Mouse (Mus musculus) hindbrain, embryonic 12.5 days (tissue): ENCODE results near the gene Gm4303. TPM values are rescaled to one million over a fixed set of nuclear protein-coding genes. Genes with fewer than 3 reads are reported as not detected.
"Not testable (repeated sequence)": the region's sequence is repeated elsewhere in the genome, so short reads cannot be mapped to it uniquely, and the experiment has no call there.

Source experiments
- ATAC-seq: fragments of 200-750 bp; cut with Nextera tagmentation; 2 replicates; pipeline ENCODE4 v1.8.0; 2017; ENCODE audit warnings: moderate TSS enrichment; ENCODE audit not compliant: low FRiP score
- H3K27ac ChIP-seq: fragments of 300-500 bp; sonication (generic); 2 replicates; pipeline ENCODE4 v1.5.1; 2016; ENCODE audit warnings: mild to moderate bottlenecking
- H3K27me3 ChIP-seq: fragments of 300-500 bp; sonication (generic); 2 replicates; pipeline ENCODE4 v1.6.1; 2016; ENCODE audit warnings: mild to moderate bottlenecking
- H3K36me3 ChIP-seq: fragments of 300-500 bp; sonication (generic); 2 replicates; pipeline ENCODE4 v1.6.1; 2016; ENCODE audit warnings: mild to moderate bottlenecking
- H3K4me1 ChIP-seq: fragments of 300-500 bp; sonication (generic); 2 replicates; pipeline ENCODE4 v1.6.1; 2016
- H3K4me2 ChIP-seq: fragments of 300-500 bp; sonication (generic); replicated peaks from 2 replicates; pipeline ENCODE4 v1.6.1; 2016; ENCODE audit warnings: mild to moderate bottlenecking
- H3K4me3 ChIP-seq: fragments of 300-500 bp; sonication (generic); 2 replicates; pipeline ENCODE4 v1.5.1; 2016; ENCODE audit warnings: mild to moderate bottlenecking
- H3K9ac ChIP-seq: fragments of 300-500 bp; sonication (generic); 2 replicates; pipeline ENCODE4 v1.6.1; 2016; ENCODE audit warnings: mild to moderate bottlenecking, moderate library complexity
- H3K9me3 ChIP-seq: fragments of 300-500 bp; sonication (generic); replicated peaks from 2 replicates; pipeline ENCODE4 v1.6.1; 2016; ENCODE audit warnings: mild to moderate bottlenecking
- WGBS: fragments of 180-500 bp; shearing (Covaris S2); methylation state at CpG from one replicate; pipeline ENCODE4 v1.1.7; 2016; 5-methylcytosine and 5-hydroxymethylcytosine counted together
- polyA plus RNA-seq: library from polyadenylated mRNA; unstranded; fragments of >200 nt; fragmentation: Nextera tagmentation; extraction: Ambion mirVana; gene quantifications from 2 replicates; pipeline ENCODE4 v1.2.1, GENCODE M21; 2016

Gm4303 gene
- polyA plus RNA-seq: not detected in 2 replicates

GRCm38 (mm10) chr10:100345672-100346071 is at the start of gene Gm4303:
Gene Gm4303, plus strand, starts transcription at chr10:100345972.
- H3K4me1 ChIP-seq, H3K36me3 ChIP-seq, H3K4me3 ChIP-seq, H3K27ac ChIP-seq, H3K4me2 ChIP-seq, H3K27me3 ChIP-seq, ATAC-seq, H3K9me3 ChIP-seq, H3K9ac ChIP-seq: not testable (repeated sequence)
- WGBS: no CpG with 5 or more reads among the region's 3 CpGs

- Histone ChIP-seq H3K9ac (no peak overlapping the region), H3K9me3 (no peaks in the 10 kb centered on the region), H3K36me3 (no peaks in the 10 kb centered on the region), H3K27me3 (no peaks in the 10 kb centered on the region), H3K27ac (no peak overlapping the region), H3K4me3 (no peak overlapping the region), H3K4me2 (no peak overlapping the region), H3K4me1 (no peaks in the 10 kb centered on the region)
- WGBS: 90% methylated on average over 2 of the region's 2 CpGs
- ATAC-seq: no peak
Measured at GRCm38 (mm10) chr10:100296105-100296504, 49.7 kb upstream of the Gm4303 start.

GRCm38 (mm10) chr10:100300106-100300505 is 45.7 kb upstream of the Gm4303 start:
- ATAC-seq: not testable (repeated sequence)

GRCm38 (mm10) chr10:100335376-100335775 is 10.4 kb upstream of the Gm4303 start, which contains the start of gene Gm4301:
Gene Gm4301, plus strand, starts transcription at chr10:100335676.
- not testable (repeated sequence) for H3K27me3 ChIP-seq, H3K27ac ChIP-seq, ATAC-seq, H3K4me3 ChIP-seq, H3K4me2 ChIP-seq, H3K9ac ChIP-seq, H3K9me3 ChIP-seq, H3K36me3 ChIP-seq, H3K4me1 ChIP-seq
- WGBS: no CpG with 5 or more reads among the region's 2 CpGs

More at GRCm38 (mm10) chr10:100300106-100300505, 45.7 kb upstream of the Gm4303 start:
- not testable (repeated sequence) for H3K4me2 ChIP-seq, H3K27ac ChIP-seq, H3K36me3 ChIP-seq, H3K27me3 ChIP-seq, H3K4me1 ChIP-seq, H3K4me3 ChIP-seq, H3K9me3 ChIP-seq, H3K9ac ChIP-seq

- not testable (repeated sequence) for H3K9me3 ChIP-seq, H3K27me3 ChIP-seq, H3K27ac ChIP-seq, H3K9ac ChIP-seq, H3K4me1 ChIP-seq, H3K4me2 ChIP-seq, H3K36me3 ChIP-seq, ATAC-seq, H3K4me3 ChIP-seq
- WGBS: no CpG with 5 or more reads among the region's 3 CpGs
Measured at GRCm38 (mm10) chr10:100340536-100340935, 5.2 kb upstream of the Gm4303 start, which contains the start of gene Gm4302. Gene Gm4302, plus strand, starts transcription at chr10:100340836.

GRCm38 (mm10) chr10:100350793-100351192 is 5.0 kb downstream of the Gm4303 start, which contains the start of gene Gm4305:
Gene Gm4305, plus strand, starts transcription at chr10:100351093.
- H3K9ac ChIP-seq, H3K9me3 ChIP-seq, ATAC-seq, H3K4me1 ChIP-seq, H3K27ac ChIP-seq, H3K4me2 ChIP-seq, H3K27me3 ChIP-seq, H3K36me3 ChIP-seq, H3K4me3 ChIP-seq: not testable (repeated sequence)
- WGBS: no CpG with 5 or more reads among the region's 3 CpGs

GRCm38 (mm10) chr10:100356841-100357240 is 11.1 kb downstream of the Gm4303 start:
- not testable (repeated sequence) for H3K9me3 ChIP-seq, H3K4me2 ChIP-seq, H3K27ac ChIP-seq, H3K27me3 ChIP-seq, H3K9ac ChIP-seq, H3K4me3 ChIP-seq, ATAC-seq, H3K36me3 ChIP-seq, H3K4me1 ChIP-seq
- WGBS: 79% methylated on average over 2 of the region's 2 CpGs

GRCm38 (mm10) chr10:100361038-100361437 is 15.3 kb downstream of the Gm4303 start, which contains the start of gene Gm4307:
Gene Gm4307, plus strand, starts transcription at chr10:100361338.
- WGBS: no CpG with 5 or more reads among the region's 3 CpGs
- H3K9me3 ChIP-seq: not testable (repeated sequence)

GRCm38 (mm10) chr10:100382460-100382859 is 36.7 kb downstream of the Gm4303 start, which contains the start of gene Gm4312:
Gene Gm4312, minus strand, starts transcription at chr10:100382560.
- H3K36me3 ChIP-seq, H3K4me3 ChIP-seq, H3K27ac ChIP-seq, H3K27me3 ChIP-seq, ATAC-seq, H3K9ac ChIP-seq, H3K4me1 ChIP-seq, H3K4me2 ChIP-seq, H3K9me3 ChIP-seq: not testable (repeated sequence)
- no CpG with 5 or more reads among the region's 2 CpGs for WGBS

More at GRCm38 (mm10) chr10:100361038-100361437, 15.3 kb downstream of the Gm4303 start, which contains the start of gene Gm4307:
- H3K27me3 ChIP-seq, ATAC-seq, H3K9ac ChIP-seq, H3K4me3 ChIP-seq, H3K36me3 ChIP-seq, H3K27ac ChIP-seq, H3K4me1 ChIP-seq, H3K4me2 ChIP-seq: not testable (repeated sequence)

Other genes with a start within 250 kb of the Gm4303 start
- not detected in 2 replicates for gene Gm4301, start 10.3 kb upstream of the Gm4303 start, polyA plus RNA-seq
- gene Gm4302, start 5.1 kb upstream of the Gm4303 start, polyA plus RNA-seq: not detected in 2 replicates
- not detected in 2 replicates for gene Gm4305, start 5.1 kb downstream of the Gm4303 start, polyA plus RNA-seq
- gene Gm4307, start 15.4 kb downstream of the Gm4303 start, polyA plus RNA-seq: not detected in 2 replicates
- not detected in 2 replicates for gene Gm4312, start 36.6 kb downstream of the Gm4303 start, polyA plus RNA-seq
- 19.2 and 20.4 TPM in 2 replicates for gene Tmtc3, start 141.4 kb downstream of the Gm4303 start, polyA plus RNA-seq
- 6.3 and 8.1 TPM in 2 replicates for gene Cep290, start 141.6 kb downstream of the Gm4303 start, polyA plus RNA-seq
- 12.3 and 14.5 TPM in 2 replicates for gene 4930430F08Rik, start 244.5 kb downstream of the Gm4303 start, polyA plus RNA-seq
- not detected in 2 replicates for gene 1700017N19Rik, start 244.5 kb downstream of the Gm4303 start, polyA plus RNA-seq